Mouse (Mus musculus) heart, postnatal 0 days (tissue): ENCODE data around the gene Pigv. TPM values are rescaled to one million over a fixed set of nuclear protein-coding genes. Genes with fewer than 3 reads are reported as not detected.

Source experiments
- ATAC-seq: fragments of 200-750 bp; cut with Nextera tagmentation; 2 replicates; pipeline ENCODE4 v1.8.0; 2017; ENCODE audit warnings: low read depth, moderate number of reproducible peaks, moderate library complexity; ENCODE audit not compliant: insufficient read depth
- DNase-seq: peaks from one replicate; pipeline ENCODE4 v3.0.0-alpha.2; 2016; ENCODE audit warnings: low spot score
- H3K27ac ChIP-seq: fragments of 300-500 bp; sonication (generic); 2 replicates; pipeline ENCODE4 v1.5.1; 2014; ENCODE audit warnings: low read depth, mild to moderate bottlenecking
- H3K27me3 ChIP-seq: fragments of 300-500 bp; sonication (generic); 2 replicates; pipeline ENCODE4 v1.6.1; 2014; ENCODE audit warnings: low read length, mixed read lengths; ENCODE audit not compliant: control insufficient read depth, insufficient read depth
- H3K36me3 ChIP-seq: fragments of 300-500 bp; sonication (generic); replicated peaks from 2 replicates; pipeline ENCODE4 v1.6.1; 2014; ENCODE audit warnings: low read length, mixed read lengths; ENCODE audit not compliant: control insufficient read depth, insufficient read depth
- H3K4me1 ChIP-seq: fragments of 300-500 bp; sonication (generic); 2 replicates; pipeline ENCODE4 v1.6.1; 2014; ENCODE audit warnings: antibody characterized with exemption; ENCODE audit not compliant: control insufficient read depth, insufficient read depth
- H3K4me2 ChIP-seq: fragments of 300-500 bp; sonication (generic); 2 replicates; pipeline ENCODE4 v1.6.1; 2014; ENCODE audit warnings: low read depth, mild to moderate bottlenecking, low read length, moderate library complexity
- H3K4me3 ChIP-seq: fragments of 300-500 bp; sonication (generic); 2 replicates; pipeline ENCODE4 v1.5.1; 2014; ENCODE audit warnings: low read depth, low read length
- H3K9ac ChIP-seq: fragments of 300-500 bp; sonication (generic); replicated peaks from 2 replicates; pipeline ENCODE4 v1.6.1; 2014; ENCODE audit warnings: low read depth, low read length, mixed read lengths
- H3K9me3 ChIP-seq: fragments of 300-500 bp; sonication (generic); replicated peaks from 2 replicates; pipeline ENCODE4 v1.6.1; 2016; ENCODE audit warnings: low read length; ENCODE audit not compliant: control insufficient read depth
- CTCF ChIP-seq: IDR thresholded peaks from 2 replicates; pipeline ENCODE4 v1.5.1; 2016; ENCODE audit warnings: antibody characterized with exemption, control low read depth, low read depth
- EP300 ChIP-seq: IDR thresholded peaks from 2 replicates; pipeline ENCODE4 v1.6.1; 2016; ENCODE audit warnings: antibody characterized with exemption, low read depth
- WGBS: fragments of 180-500 bp; shearing (Covaris S2); extraction: QIAGEN DNeasy Blood & Tissue Kit; methylation state at CpG from one replicate; pipeline ENCODE4 v1.1.7; 2014; 5-methylcytosine and 5-hydroxymethylcytosine counted together
- polyA plus RNA-seq: library from polyadenylated mRNA; unstranded; fragments of >200 nt; fragmentation: Nextera tagmentation; extraction: Ambion mirVana; gene quantifications from 2 replicates; pipeline ENCODE4 v1.2.1, GENCODE M21; 2015
- total RNA-seq: library from RNA; depleted of rRNA; stranded (reverse); fragments of >200 nt; gene quantifications from 2 replicates; pipeline ENCODE4 v1.2.3, GENCODE M21; 2014; ENCODE audit warnings: low replicate concordance

The Pigv gene
- total and polyA plus RNA-seq, 2 experiments from 2014 or later: 13.5 to 13.7 TPM

DNA sequence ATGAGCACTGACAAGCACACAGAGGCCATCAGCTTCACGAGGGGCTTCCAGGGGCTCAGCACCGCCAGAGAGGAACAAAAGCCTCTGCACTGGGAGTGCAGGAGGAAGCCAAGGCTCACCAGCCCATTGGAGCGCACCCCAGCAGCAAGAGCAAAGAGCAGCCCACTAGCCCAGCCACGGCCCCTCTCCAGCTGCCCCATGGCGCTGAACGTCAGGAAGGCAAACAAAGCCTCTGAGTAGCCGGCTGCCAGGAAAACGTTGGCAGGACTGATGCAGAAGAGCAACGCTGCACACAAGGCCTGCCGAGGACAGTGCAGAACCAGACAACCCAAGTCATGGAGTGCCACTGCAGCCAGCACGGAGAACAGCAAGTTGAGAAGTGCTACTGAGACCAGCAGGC lies 7.3 kb downstream of the Pigv start:
- ATAC-seq (no peak), DNase-seq (no peak)
- TF ChIP-seq CTCF (no peak), EP300 (no peak)
- Histone ChIP-seq H3K4me1 (peaks cover 13% of the 10 kb centered on the region), H3K4me2 (no peak overlapping the region), H3K4me3 (no peak overlapping the region), H3K27me3 (no peaks in the 10 kb centered on the region), H3K36me3 (peaks cover 26% of the 10 kb centered on the region), H3K27ac (no peak overlapping the region), H3K9me3 (no peaks in the 10 kb centered on the region), H3K9ac (no peak overlapping the region)
- WGBS: 70% methylated on average over 11 of the region's 11 CpGs

GRCm38 (mm10) chr4:133662945-133663344 lies 9.5 kb downstream of the Pigv start:
- peaks cover 22% of the 10 kb centered on the region for H3K4me1 ChIP-seq
- H3K27me3 ChIP-seq: no peaks in the 10 kb centered on the region
- H3K9me3 ChIP-seq: no peaks in the 10 kb centered on the region
- peaks cover 15% of the 10 kb centered on the region for H3K36me3 ChIP-seq
- ATAC-seq (no peak), DNase-seq (no peak)
- no peak overlapping the region for H3K27ac ChIP-seq
- H3K4me3 ChIP-seq: no peak overlapping the region
- no peak overlapping the region for H3K9ac ChIP-seq
- H3K4me2 ChIP-seq: no peak overlapping the region
- no peak for TF ChIP-seq EP300
- WGBS: 58% methylated on average over 8 of the region's 8 CpGs

DNA sequence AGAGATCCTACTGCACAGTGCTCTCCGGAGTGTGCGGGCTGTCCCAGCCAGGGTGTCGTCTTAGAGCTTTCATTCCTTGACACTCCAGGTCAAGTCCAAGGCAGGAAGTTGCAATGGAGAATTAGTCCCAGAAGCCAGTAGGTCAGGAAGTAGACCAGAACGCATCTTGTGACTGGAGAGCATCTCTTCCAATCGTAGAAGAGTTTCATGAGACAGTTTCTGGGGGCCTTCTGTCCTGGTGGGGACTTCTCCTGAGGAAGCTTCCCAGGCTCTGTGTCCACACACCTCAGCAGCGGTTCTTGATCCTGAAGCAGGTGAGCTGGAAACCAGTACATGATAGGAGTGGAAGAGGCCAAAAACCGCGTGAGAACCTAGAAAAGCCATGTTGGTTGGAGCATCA lies 10.0 kb downstream of the Pigv start:
- Histone ChIP-seq H3K4me1 (peaks cover 22% of the 10 kb centered on the region), H3K4me2 (no peak overlapping the region), H3K9me3 (no peaks in the 10 kb centered on the region), H3K4me3 (no peak overlapping the region), H3K27ac (no peak overlapping the region), H3K27me3 (no peaks in the 10 kb centered on the region), H3K36me3 (peaks cover 13% of the 10 kb centered on the region), H3K9ac (no peak overlapping the region)
- no peak for ATAC-seq
- 84% methylated on average over 8 of the region's 8 CpGs for WGBS
- DNase-seq: no peak
- TF ChIP-seq CTCF (no peak), EP300 (no peak)

DNA sequence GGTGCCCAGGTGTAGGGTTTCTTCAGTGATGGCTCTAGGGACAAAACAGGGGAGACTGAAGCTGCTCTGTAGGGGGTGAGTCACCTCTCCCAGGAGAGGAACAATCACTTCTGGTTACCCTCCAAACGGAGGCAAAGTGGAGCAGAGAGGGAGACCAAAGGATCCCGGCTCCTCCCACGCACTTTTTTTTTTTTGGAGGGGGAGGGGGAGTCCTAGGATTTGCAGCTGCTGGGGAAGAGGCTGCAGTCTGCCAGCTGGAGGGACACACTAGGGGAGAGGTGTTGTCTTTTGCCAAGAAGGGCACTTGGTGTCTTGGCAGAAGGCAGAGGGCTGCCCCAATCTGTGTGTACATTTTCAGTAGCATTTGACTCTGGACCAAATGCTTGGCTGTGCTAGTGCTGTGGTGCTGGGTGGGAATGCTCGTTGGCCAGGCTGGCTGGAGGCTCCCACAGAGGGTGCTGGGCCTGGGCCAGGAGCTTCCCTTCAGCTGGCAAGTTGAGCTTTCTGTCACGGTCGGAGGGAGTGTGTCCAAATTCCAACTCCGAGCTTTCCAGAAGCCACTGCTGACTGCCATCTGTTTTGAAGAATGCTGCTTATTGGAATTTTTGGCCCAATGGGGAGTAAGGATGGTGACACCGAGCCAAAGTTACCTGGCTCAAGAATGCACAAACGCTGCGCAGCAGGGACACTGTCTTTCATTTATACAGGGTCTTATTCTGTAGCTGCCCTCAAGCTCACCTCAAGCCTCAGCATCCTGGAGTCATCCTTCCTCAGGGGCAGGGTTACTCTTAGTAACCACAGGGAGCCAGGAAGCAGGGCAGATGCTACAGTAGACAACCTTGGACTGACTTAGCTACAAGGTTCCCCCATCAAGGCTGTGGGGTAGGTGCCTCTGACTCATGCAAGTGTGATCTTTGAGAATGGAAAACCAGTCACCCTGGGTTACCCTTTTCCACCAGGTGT lies 12.0 kb downstream of the Pigv start:
- H3K4me2 ChIP-seq: peak overlapping the region; percentile 58
- no peak for TF ChIP-seq CTCF
- peak; percentile 22; the same call in 1 of the 2 replicates for TF ChIP-seq EP300
- no peaks in the 10 kb centered on the region for H3K9me3 ChIP-seq
- peak overlapping the region; percentile 24 for H3K9ac ChIP-seq
- H3K4me3 ChIP-seq: peak overlapping the region; percentile 34
- peaks cover 13% of the 10 kb centered on the region for H3K36me3 ChIP-seq
- no peaks in the 10 kb centered on the region for H3K27me3 ChIP-seq
- peak overlapping the region; percentile 96 for H3K27ac ChIP-seq
- peak; percentile 86 for ATAC-seq
- DNase-seq: peak; percentile 78
- 8% methylated on average over 10 of the region's 10 CpGs for WGBS
- H3K4me1 ChIP-seq: peaks cover 22% of the 10 kb centered on the region

DNA sequence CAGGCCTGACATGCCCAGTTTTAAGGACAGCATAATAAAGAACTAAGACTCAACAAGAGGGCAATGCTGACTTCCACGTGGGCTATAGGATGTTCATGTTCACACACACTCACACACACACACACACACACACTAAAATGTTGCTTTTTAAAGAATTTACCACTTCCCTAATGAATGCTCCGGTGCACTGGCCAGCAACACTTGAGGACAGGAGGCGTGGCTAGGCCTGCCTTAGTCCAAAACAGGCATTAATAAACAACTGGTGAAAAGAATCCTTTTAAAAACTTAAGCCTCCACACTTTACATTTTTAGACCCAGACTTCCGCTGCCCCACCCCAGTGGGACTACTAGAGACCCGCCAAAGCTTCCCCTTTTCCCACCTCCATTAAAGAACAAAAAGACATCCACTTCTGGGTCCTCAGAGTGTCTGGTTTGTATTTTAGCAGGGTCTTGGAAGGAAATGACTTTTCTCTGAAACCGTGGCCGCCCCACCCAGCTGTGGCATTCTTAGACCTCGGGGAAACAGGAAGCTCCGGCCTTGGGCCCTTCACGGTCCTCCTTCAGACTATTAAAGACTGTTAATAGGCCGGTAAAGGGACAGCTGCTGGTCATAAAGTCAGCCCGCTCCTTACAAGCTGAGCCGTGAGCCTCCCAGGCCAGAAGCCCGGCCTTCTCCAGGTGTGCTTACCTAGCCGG lies 12.8 kb downstream of the Pigv start:
- 16% methylated on average over 15 of the region's 15 CpGs for WGBS
- peak; percentile 43 for DNase-seq
- 0 out of 2 replicates have a peak, but pooled peaks have one; percentile 13 for TF ChIP-seq EP300
- no peak for TF ChIP-seq CTCF
- Histone ChIP-seq H3K4me2 (peak overlapping the region; percentile 58), H3K27ac (peak overlapping the region; percentile 96), H3K9ac (peak overlapping the region; percentile 24), H3K4me3 (peak overlapping the region; percentile 34), H3K36me3 (peaks cover 8% of the 10 kb centered on the region), H3K4me1 (peaks cover 22% of the 10 kb centered on the region), H3K27me3 (no peaks in the 10 kb centered on the region), H3K9me3 (no peaks in the 10 kb centered on the region)
- peak; percentile 37; the same call in 1 of the 2 replicates for ATAC-seq
